Mouse (Mus musculus): ENCODE measurements around the gene Cdk7. TPM values are rescaled to one million over a fixed set of nuclear protein-coding genes. Genes with fewer than 3 reads are reported as not detected.
A peak's percentile ranks its signal among the peaks of the same experiment; 100 is the strongest.

Gene Cdk7
- polyA plus RNA-seq, 1 experiment from 2014 or later, result 59.0 TPM

GRCm38 (mm10) chr13:100669291-100670022, 61.3 kb downstream of the Cdk7 start, which contains the start of gene Ccdc125:
Gene Ccdc125, plus strand, starts transcription at chr13:100669717.
- Histone ChIP-seq H3K4me3 (peak within 1 kb of the TSS; percentile 54), H3K27ac (no peak within 1 kb of the TSS), H3K4me2 (peak within 1 kb of the TSS; percentile 78), H3K36me3 (ENCODE audit: poor library complexity, severe bottlenecking) (peaks cover 15% of the 10 kb centered on the region), H3K9me3 (replicated peaks) (no peaks in the 10 kb centered on the region), H3K9ac (peak within 1 kb of the TSS; percentile 66), H3K27me3 (peaks cover 3% of the 10 kb centered on the region; the same call in 1 of the 2 replicates), H3K4me1 (0 out of 2 replicates have a peak, but pooled peaks cover 5% of the 10 kb centered on the region)
- peak; percentile 77; the same call in 1 of the 2 replicates for ATAC-seq
- whole genome bisulfite sequencing, result under 1% methylated on average over 44 of the region's 44 CpGs

GRCm38 (mm10) chr13:100659864-100660456, 70.8 kb downstream of the Cdk7 start:
- H3K4me1 ChIP-seq, result no peaks in the 10 kb centered on the region
- no peak overlapping the region for H3K4me3 ChIP-seq
- H3K36me3 ChIP-seq (ENCODE audit: poor library complexity, severe bottlenecking), result peaks cover 29% of the 10 kb centered on the region
- ATAC-seq, result peak; percentile 58; the same call in 1 of the 2 replicates
- H3K27ac ChIP-seq, result no peak overlapping the region
- H3K9me3 ChIP-seq (replicated peaks), result no peaks in the 10 kb centered on the region
- no peaks in the 10 kb centered on the region for H3K27me3 ChIP-seq
- no peak overlapping the region for H3K4me2 ChIP-seq
- H3K9ac ChIP-seq, result no peak overlapping the region
- WGBS, result 51% methylated on average over 4 of the region's 4 CpGs

GRCm38 (mm10) chr13:100658091-100658490, 72.6 kb downstream of the Cdk7 start:
- Histone ChIP-seq H3K9ac (no peak overlapping the region), H3K4me1 (no peaks in the 10 kb centered on the region), H3K4me2 (no peak overlapping the region), H3K27me3 (no peaks in the 10 kb centered on the region), H3K4me3 (no peak overlapping the region), H3K9me3 (replicated peaks) (no peaks in the 10 kb centered on the region), H3K27ac (no peak overlapping the region), H3K36me3 (ENCODE audit: poor library complexity, severe bottlenecking) (peaks cover 18% of the 10 kb centered on the region)
- no peak for ATAC-seq
- WGBS, result 90% methylated on average over 5 of the region's 5 CpGs

Other genes starting within 250 kb of the Cdk7 start
- 72.1 and 77.1 TPM in 2 replicates for gene Gtf2h2, start 238.4 kb downstream of the Cdk7 start, polyA plus RNA-seq (2015; fragmentation: Nextera tagmentation; extraction: Ambion mirVana)
- 2.8 and 3.5 TPM in 2 replicates for gene Ocln, start 178.2 kb downstream of the Cdk7 start, polyA plus RNA-seq (2015; fragmentation: Nextera tagmentation; extraction: Ambion mirVana)
- gene Marveld2, start 114.0 kb downstream of the Cdk7 start, polyA plus RNA-seq (2015; fragmentation: Nextera tagmentation; extraction: Ambion mirVana), result 1.1 TPM in 2 replicates
- gene Ak6, start 80.0 kb downstream of the Cdk7 start, polyA plus RNA-seq (2015; fragmentation: Nextera tagmentation; extraction: Ambion mirVana), result 368 and 379 TPM in 2 replicates
- 23.0 and 24.4 TPM in 2 replicates for gene Rad17, start 79.9 kb downstream of the Cdk7 start, polyA plus RNA-seq (2015; fragmentation: Nextera tagmentation; extraction: Ambion mirVana)
- gene Taf9, start 79.4 kb downstream of the Cdk7 start, polyA plus RNA-seq (2015; fragmentation: Nextera tagmentation; extraction: Ambion mirVana), result 19.2 and 24.7 TPM in 2 replicates
- 1.9 and 2.3 TPM in 2 replicates for gene Ccdc125, start 61.2 kb downstream of the Cdk7 start, polyA plus RNA-seq (2015; fragmentation: Nextera tagmentation; extraction: Ambion mirVana)
- gene Mrps36, start 13.7 kb upstream of the Cdk7 start, polyA plus RNA-seq (2015; fragmentation: Nextera tagmentation; extraction: Ambion mirVana), result 128 and 142 TPM in 2 replicates
- gene Cenph, start 45.0 kb upstream of the Cdk7 start, polyA plus RNA-seq (2015; fragmentation: Nextera tagmentation; extraction: Ambion mirVana), result 33.8 and 34.6 TPM in 2 replicates
- gene Ccnb1, start 55.6 kb upstream of the Cdk7 start, polyA plus RNA-seq (2015; fragmentation: Nextera tagmentation; extraction: Ambion mirVana), result 273 and 294 TPM in 2 replicates
- 32.3 and 34.0 TPM in 2 replicates for gene Slc30a5, start 102.5 kb upstream of the Cdk7 start, polyA plus RNA-seq (2015; fragmentation: Nextera tagmentation; extraction: Ambion mirVana)

Data from forebrain, embryonic 13.5 days (tissue).